Mouse (Mus musculus) heart, embryonic 14.5 days (tissue): ENCODE results near the gene Ephb2. TPM values are rescaled to one million over a fixed set of nuclear protein-coding genes. Genes with fewer than 3 reads are reported as not detected.
A peak's percentile ranks its signal among the peaks of the same experiment; 100 is the strongest.

ENCODE experiments used
- ATAC-seq: fragments of 200-750 bp; cut with Nextera tagmentation; 2 replicates; pipeline ENCODE4 v1.8.0; 2017; ENCODE audit warnings: low read depth, moderate TSS enrichment; ENCODE audit not compliant: insufficient number of reproducible peaks, insufficient read depth, low FRiP score
- H3K27ac ChIP-seq, 2 experiments: fragments of 200-500 bp in 1 of 2; fragments of 300-500 bp in 1 of 2; sonication (generic) in 1 of 2; replicated peaks in 1 of 2; 2 replicates each; pipeline ENCODE4 v1.5.1; 2012 to 2014; ENCODE audit warnings: low read depth in 2 of 2, low read length in 2 of 2, control low read depth in 1 of 2, mild to moderate bottlenecking in 1 of 2, mixed read lengths in 1 of 2; ENCODE audit not compliant: control insufficient read depth in 1 of 2, insufficient read depth in 1 of 2
- H3K27me3 ChIP-seq: fragments of 300-500 bp; sonication (generic); 2 replicates; pipeline ENCODE4 v1.6.1; 2014; ENCODE audit warnings: mild to moderate bottlenecking, low read length, control low read depth; ENCODE audit not compliant: control insufficient read depth, insufficient read depth
- H3K36me3 ChIP-seq: fragments of 300-500 bp; sonication (generic); 2 replicates; pipeline ENCODE4 v1.6.1; 2014; ENCODE audit warnings: mild to moderate bottlenecking, control low read depth, low read length, mixed read lengths; ENCODE audit not compliant: control insufficient read depth, insufficient read depth
- H3K4me1 ChIP-seq, 2 experiments: fragments of 200-500 bp in 1 of 2; fragments of 300-500 bp in 1 of 2; sonication (generic) in 1 of 2; 2 replicates each; pipeline ENCODE4 v1.6.1; 2012 to 2014; ENCODE audit warnings: low read length in 2 of 2, control low read depth in 1 of 2, mixed read lengths in 1 of 2; ENCODE audit not compliant: control insufficient read depth in 2 of 2, insufficient read depth in 2 of 2
- H3K4me2 ChIP-seq: fragments of 300-500 bp; sonication (generic); 2 replicates; pipeline ENCODE4 v1.6.1; 2014; ENCODE audit warnings: mild to moderate bottlenecking, low read length
- H3K4me3 ChIP-seq, 2 experiments: fragments of 200-500 bp in 1 of 2; fragments of 300-500 bp in 1 of 2; sonication (generic) in 1 of 2; 2 replicates each; pipeline ENCODE4 v1.5.1; 2012 to 2014; ENCODE audit warnings: low read length in 2 of 2, mild to moderate bottlenecking in 2 of 2, control low read depth in 1 of 2, low read depth in 1 of 2, moderate library complexity in 1 of 2; ENCODE audit not compliant: control insufficient read depth in 1 of 2, insufficient read depth in 1 of 2
- H3K9ac ChIP-seq: fragments of 300-500 bp; sonication (generic); 2 replicates; pipeline ENCODE4 v1.6.1; 2014; ENCODE audit warnings: mild to moderate bottlenecking, low read length
- H3K9me3 ChIP-seq: fragments of 300-500 bp; sonication (generic); 2 replicates; pipeline ENCODE4 v1.6.1; 2016; ENCODE audit warnings: low read length, control low read depth; ENCODE audit not compliant: control insufficient read depth
- WGBS: fragments of 180-500 bp; shearing (Covaris S2); extraction: QIAGEN DNeasy Blood & Tissue Kit; methylation state at CpG from one replicate; pipeline ENCODE4 v1.1.7; 2014; 5-methylcytosine and 5-hydroxymethylcytosine counted together
- polyA plus RNA-seq: library from polyadenylated mRNA; unstranded; fragments of >200 nt; fragmentation: Nextera tagmentation; extraction: Ambion mirVana; gene quantifications from 2 replicates; pipeline ENCODE4 v1.2.1, GENCODE M21; 2014

Gene Ephb2
- polyA plus RNA-seq, 1 experiment from 2014 or later = 1.6 TPM

GRCm38 (mm10) chr4:136808478-136808877, 27.3 kb downstream of the Ephb2 start:
- H3K4me2 ChIP-seq = no peak overlapping the region
- H3K27ac ChIP-seq = no peak overlapping the region
- ATAC-seq = no peak
- no peaks in the 10 kb centered on the region for H3K36me3 ChIP-seq
- H3K4me3 ChIP-seq = no peak overlapping the region
- 0 out of 2 replicates have a peak, but pooled peaks cover 4% of the 10 kb centered on the region for H3K27me3 ChIP-seq
- no peak overlapping the region for H3K9ac ChIP-seq
- H3K4me1 ChIP-seq = peaks cover 17 to 23% of the 10 kb centered on the region in 2 experiments
- no peaks in the 10 kb centered on the region for H3K9me3 ChIP-seq
- 39% methylated on average over 11 of the region's 11 CpGs for WGBS

DNA sequence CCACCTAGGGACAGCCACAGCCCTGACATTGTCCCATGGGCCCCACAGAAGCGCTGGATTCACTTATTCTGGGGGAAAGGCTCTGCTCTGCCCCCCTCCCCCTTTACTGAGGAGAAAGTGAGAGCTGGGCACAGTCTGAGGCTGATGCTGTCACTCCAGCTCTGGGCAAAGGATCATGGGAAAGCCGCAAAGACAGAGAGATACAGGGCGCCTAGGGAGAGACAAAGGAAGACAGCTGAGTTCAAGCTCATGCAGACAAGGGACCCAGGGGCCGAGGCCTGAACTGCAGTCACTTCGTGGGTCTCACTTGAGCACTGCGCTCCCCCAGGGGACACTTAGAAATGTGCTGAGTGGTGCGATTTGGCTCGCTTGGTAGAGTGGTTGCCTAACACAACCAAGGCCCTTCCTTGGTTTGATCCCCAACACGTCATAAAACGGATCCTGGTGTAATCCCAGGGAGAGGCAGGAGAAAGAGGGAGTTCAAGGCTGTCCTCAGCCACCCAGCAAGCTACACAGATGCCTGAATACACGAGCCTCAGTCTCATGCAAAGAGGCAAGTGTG, 28.3 kb downstream of the Ephb2 start:
- H3K9me3 ChIP-seq = no peaks in the 10 kb centered on the region
- H3K4me1 ChIP-seq = peaks cover 26 to 31% of the 10 kb centered on the region in 2 experiments
- no peak overlapping the region for H3K4me3 ChIP-seq
- no peak overlapping the region for H3K27ac ChIP-seq
- H3K4me2 ChIP-seq = no peak overlapping the region
- H3K27me3 ChIP-seq = 0 out of 2 replicates have a peak, but pooled peaks cover 4% of the 10 kb centered on the region
- no peaks in the 10 kb centered on the region for H3K36me3 ChIP-seq
- 66% methylated on average over 11 of the region's 11 CpGs for WGBS
- ATAC-seq = no peak
- H3K9ac ChIP-seq = no peak overlapping the region; the same call in 1 of the 2 replicates

GRCm38 (mm10) chr4:136806254-136806653, 29.5 kb downstream of the Ephb2 start:
- no peak overlapping the region for H3K4me2 ChIP-seq
- H3K4me3 ChIP-seq = no peak overlapping the region
- 0 out of 2 replicates have a peak, but pooled peaks cover 4% of the 10 kb centered on the region for H3K27me3 ChIP-seq
- no peaks in the 10 kb centered on the region for H3K36me3 ChIP-seq
- H3K27ac ChIP-seq = no peak overlapping the region
- no peak for ATAC-seq
- H3K9me3 ChIP-seq = no peaks in the 10 kb centered on the region
- no peak overlapping the region for H3K9ac ChIP-seq
- 50% methylated on average over 10 of the region's 10 CpGs for WGBS
- H3K4me1 ChIP-seq = peaks cover 30 to 33% of the 10 kb centered on the region in 2 experiments

DNA sequence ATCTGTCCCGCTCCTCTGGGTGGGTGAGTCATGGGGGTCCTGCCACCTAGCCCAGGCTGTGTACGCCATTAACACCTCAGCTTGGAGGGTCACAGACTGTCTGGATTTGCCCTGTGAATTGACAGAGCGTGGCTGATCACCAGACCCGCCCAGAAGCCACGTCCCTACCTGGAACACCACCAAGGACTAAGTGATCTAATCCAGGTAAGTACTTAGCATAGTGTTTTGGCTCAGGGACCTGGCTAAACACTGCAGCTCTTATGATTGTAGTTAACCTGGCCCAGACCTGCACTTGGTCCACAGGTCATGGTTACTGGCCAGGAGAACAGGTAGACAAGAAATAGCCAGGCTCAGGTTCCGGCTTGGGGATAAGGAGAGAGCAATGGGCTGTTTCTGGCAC, 31.4 kb downstream of the Ephb2 start:
- Histone ChIP-seq H3K4me1 (peaks cover 28 to 37% of the 10 kb centered on the region in 2 experiments), H3K9me3 (no peaks in the 10 kb centered on the region), H3K4me3 (no peak overlapping the region), H3K36me3 (no peaks in the 10 kb centered on the region), H3K27ac (no peak overlapping the region), H3K27me3 (0 out of 2 replicates have a peak, but pooled peaks cover 4% of the 10 kb centered on the region), H3K9ac (no peak overlapping the region), H3K4me2 (no peak overlapping the region)
- ATAC-seq = no peak
- WGBS = 92% methylated on average over 6 of the region's 6 CpGs

DNA sequence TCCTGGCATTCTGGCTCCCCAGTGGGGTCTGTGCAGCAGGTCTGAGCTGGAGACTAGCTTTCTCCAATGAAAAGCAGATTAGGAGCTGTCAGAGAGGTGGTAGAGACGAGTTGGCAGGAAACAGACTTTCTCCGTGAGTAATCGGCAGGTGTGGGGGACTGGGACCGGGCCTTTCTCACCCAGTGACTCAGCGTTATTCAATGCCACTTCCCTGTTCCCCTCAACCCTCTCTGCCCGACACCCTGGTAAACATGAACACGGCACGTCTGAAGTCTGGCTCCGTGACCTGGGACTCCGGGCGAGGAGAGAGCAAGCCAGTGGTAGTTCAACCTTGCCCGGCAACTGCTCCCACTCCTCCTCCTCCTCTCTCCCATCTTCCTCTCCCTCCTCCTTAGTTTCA, 33.3 kb downstream of the Ephb2 start:
- WGBS = 11% methylated on average over 12 of the region's 12 CpGs
- no peak overlapping the region for H3K4me3 ChIP-seq
- H3K36me3 ChIP-seq = no peaks in the 10 kb centered on the region
- no peaks in the 10 kb centered on the region for H3K9me3 ChIP-seq
- H3K4me1 ChIP-seq = peaks cover 30 to 43% of the 10 kb centered on the region in 2 experiments
- peak overlapping the region; percentile 49 for H3K4me2 ChIP-seq
- H3K27me3 ChIP-seq = peaks cover 4% of the 10 kb centered on the region; the same call in 1 of the 2 replicates
- peak overlapping the region; percentile 41 for H3K9ac ChIP-seq
- 0 out of 4 replicates have a peak overlapping the region, but pooled peaks of 1 of the 2 experiments have one; percentile 10 for H3K27ac ChIP-seq
- 0 out of 2 replicates have a peak, but pooled peaks have one; percentile 28 for ATAC-seq

- Histone ChIP-seq H3K27ac (no peak overlapping the region), H3K4me1 (peaks cover 26 to 38% of the 10 kb centered on the region in 2 experiments), H3K27me3 (peaks cover 4% of the 10 kb centered on the region; the same call in 1 of the 2 replicates), H3K9me3 (no peaks in the 10 kb centered on the region), H3K4me3 (no peak overlapping the region), H3K36me3 (no peaks in the 10 kb centered on the region), H3K4me2 (0 out of 2 replicates have a peak overlapping the region, but pooled peaks have one; percentile 49), H3K9ac (no peak overlapping the region)
- ATAC-seq = no peak
- WGBS = 79% methylated on average over 5 of the region's 5 CpGs
Measured at GRCm38 (mm10) chr4:136801944-136802343, 33.8 kb downstream of the Ephb2 start.

- Histone ChIP-seq H3K36me3 (no peaks in the 10 kb centered on the region), H3K27ac (no peak overlapping the region), H3K9ac (no peak overlapping the region), H3K27me3 (peaks cover 4% of the 10 kb centered on the region; the same call in 1 of the 2 replicates), H3K9me3 (no peaks in the 10 kb centered on the region), H3K4me2 (no peak overlapping the region), H3K4me3 (no peak overlapping the region), H3K4me1 (peaks cover 21 to 33% of the 10 kb centered on the region in 2 experiments)
- 91% methylated on average over 8 of the region's 8 CpGs for WGBS
- no peak for ATAC-seq
Measured at GRCm38 (mm10) chr4:136801463-136801862, 34.3 kb downstream of the Ephb2 start.
